Mouse (Mus musculus) embryonic fibroblast, embryonic 13.5 days (primary cell): ENCODE results near the gene Cct8l1.

Experiments
- CTCF ChIP-seq: IDR thresholded peaks from 2 replicates; pipeline ENCODE4 v1.5.1; 2011; ENCODE audit warnings: mild to moderate bottlenecking, control low read depth, low read length, moderate library complexity, borderline replicate concordance; ENCODE audit not compliant: insufficient read depth
- POLR2A ChIP-seq: IDR thresholded peaks from 2 replicates; pipeline ENCODE4 v1.6.1; 2011; ENCODE audit warnings: low read depth, mild to moderate bottlenecking, control low read depth, low read length, moderate library complexity

- TF ChIP-seq CTCF (no peak), POLR2A (no peak)
Observed at GRCm38 (mm10) chr5:25536921-25537409, 21.1 kb downstream of the Cct8l1 start.
